Mouse (Mus musculus) layer of hippocampus, adult 8-10 months (tissue): Measurements from ENCODE around the gene Gne. TPM values are rescaled to one million over a fixed set of nuclear protein-coding genes. Genes with fewer than 3 reads are reported as not detected.

Experiments used
- total RNA-seq, 4 experiments: library from RNA; stranded (reverse); gene quantifications; 2 replicates each; pipeline ENCODE4 v1.2.4; 2022

Gene Gne
- total RNA-seq, 4 experiments from 2014 or later, result 50.7 to 61.6 (median 55.9) TPM

Other genes with a start within 250 kb of the Gne start
- not detected for gene Olfr157, start 244.0 kb downstream of the Gne start, total RNA-seq
- not detected for gene Olfr155, start 232.6 kb downstream of the Gne start, total RNA-seq
- gene Reck, start 208.6 kb downstream of the Gne start, total RNA-seq, result 10 to 100 TPM in 1 of 4 experiments, 1 to 10 TPM in 3; 7.3 to 10.3 (median 7.8) TPM
- gene Glipr2, start 126.8 kb downstream of the Gne start, total RNA-seq, result 1 to 10 TPM; 2.1 to 5.8 (median 4.5) TPM
- gene Ccin, start 100.7 kb downstream of the Gne start, total RNA-seq, result not detected
- gene Clta, start 79.7 kb downstream of the Gne start, total RNA-seq, result 100 to 1,000 TPM; 264 to 296 (median 284) TPM
- gene Rnf38, start 149.6 kb upstream of the Gne start, total RNA-seq, result 10 to 100 TPM; 48.8 to 55.4 (median 50.9) TPM
- 1 to 10 TPM in 1 of 4 experiments, under 1 TPM in 2, not detected in 1; 0.20 to 1.2 (median 0.29) TPM for gene Melk, start 216.7 kb upstream of the Gne start, total RNA-seq